Mouse (Mus musculus): ENCODE results near the gene C330007P06Rik. TPM values are rescaled to one million over a fixed set of nuclear protein-coding genes. Genes with fewer than 3 reads are reported as not detected.

Gene C330007P06Rik
- polyA plus RNA-seq, 1 experiment from 2014 or later, result 38.1 TPM

DNA sequence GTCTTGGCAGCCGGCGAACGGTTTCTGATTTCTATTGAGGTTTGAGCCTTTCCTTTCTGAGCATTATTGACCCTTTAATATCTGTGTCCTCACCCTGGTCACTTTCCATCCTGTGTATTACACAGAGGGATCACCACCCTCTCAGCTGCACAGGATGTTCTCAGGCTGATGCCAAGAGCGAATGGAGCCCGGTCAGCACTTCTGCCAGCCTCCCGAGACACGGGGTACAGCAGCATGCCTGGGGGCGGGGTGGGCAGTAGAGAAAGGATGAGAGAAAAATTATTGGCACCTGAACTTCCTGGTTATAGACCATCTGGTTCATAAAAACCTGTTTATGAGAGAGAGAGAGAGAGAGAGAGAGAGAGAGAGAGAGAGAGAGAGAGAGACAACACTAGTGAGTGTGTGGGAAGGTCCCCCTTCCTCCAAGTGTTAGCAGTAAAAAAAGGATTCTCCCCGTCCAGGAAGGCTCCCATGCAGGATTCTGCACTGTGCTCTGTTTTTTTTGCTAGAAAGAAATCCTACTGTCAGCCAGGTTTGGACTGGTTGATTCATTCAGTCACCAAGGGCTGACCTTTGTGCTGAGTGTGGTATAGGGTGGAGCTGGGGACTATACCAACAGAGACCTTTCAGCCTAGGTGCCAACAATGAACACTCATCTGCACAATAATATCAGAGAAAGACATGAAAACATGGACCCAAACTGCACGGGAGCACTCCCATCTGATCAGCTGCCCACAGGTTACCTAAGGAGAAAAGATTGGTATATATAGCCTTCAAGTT lies 49.8 kb downstream of the C330007P06Rik start:
- H3K36me3 ChIP-seq (ENCODE audit: control insufficient read depth, insufficient read depth, low read length), result no peaks in the 10 kb centered on the region
- H3K9me3 ChIP-seq (ENCODE audit: control insufficient read depth, low read length), result no peaks in the 10 kb centered on the region
- H3K9ac ChIP-seq (ENCODE audit: low read depth, low read length), result no peak overlapping the region
- H3K27ac ChIP-seq (ENCODE audit: low read depth, low read length), result no peak overlapping the region
- no peak overlapping the region for H3K4me2 ChIP-seq (replicated peaks; ENCODE audit: low read depth, low read length)
- WGBS, result 82% methylated on average over 10 of the region's 10 CpGs
- ATAC-seq (ENCODE audit: low FRiP score, low TSS enrichment), result no peak
- no peaks in the 10 kb centered on the region for H3K4me1 ChIP-seq (ENCODE audit: control insufficient read depth, insufficient read depth, low read length)
- H3K4me3 ChIP-seq (ENCODE audit: low read length), result no peak overlapping the region
- no peaks in the 10 kb centered on the region for H3K27me3 ChIP-seq (ENCODE audit: control insufficient read depth, insufficient read depth, low read length)

DNA sequence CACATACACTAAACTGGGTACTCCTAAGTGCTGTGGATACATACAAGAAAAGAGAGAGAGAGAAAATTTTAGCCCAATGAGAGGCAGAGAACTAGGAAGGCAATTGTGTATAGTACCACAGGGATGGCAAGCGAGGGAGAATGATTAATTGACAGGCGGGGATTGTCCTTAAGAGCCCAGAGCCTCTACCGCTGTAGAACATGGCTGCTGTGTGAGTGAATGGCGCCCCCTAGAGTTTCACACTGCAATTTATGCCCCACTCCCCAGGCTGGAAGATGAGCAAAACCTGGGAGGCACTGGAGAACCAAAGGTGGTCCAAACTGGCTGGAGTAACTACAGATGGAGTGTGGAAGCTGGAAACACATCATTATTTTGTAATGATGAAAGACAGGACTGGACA lies 53.7 kb downstream of the C330007P06Rik start:
- no peaks in the 10 kb centered on the region for H3K36me3 ChIP-seq (ENCODE audit: control insufficient read depth, insufficient read depth, low read length)
- no peak overlapping the region for H3K27ac ChIP-seq (ENCODE audit: low read depth, low read length)
- no peaks in the 10 kb centered on the region for H3K27me3 ChIP-seq (ENCODE audit: control insufficient read depth, insufficient read depth, low read length)
- no peak overlapping the region for H3K4me2 ChIP-seq (replicated peaks; ENCODE audit: low read depth, low read length)
- ATAC-seq (ENCODE audit: low FRiP score, low TSS enrichment), result peak; percentile 50; the same call in 1 of the 2 replicates
- H3K9me3 ChIP-seq (ENCODE audit: control insufficient read depth, low read length), result no peaks in the 10 kb centered on the region
- no peak overlapping the region for H3K9ac ChIP-seq (ENCODE audit: low read depth, low read length)
- no peaks in the 10 kb centered on the region for H3K4me1 ChIP-seq (ENCODE audit: control insufficient read depth, insufficient read depth, low read length)
- H3K4me3 ChIP-seq (ENCODE audit: low read length), result no peak overlapping the region
- 15% methylated on average over 4 of the region's 4 CpGs for WGBS

DNA sequence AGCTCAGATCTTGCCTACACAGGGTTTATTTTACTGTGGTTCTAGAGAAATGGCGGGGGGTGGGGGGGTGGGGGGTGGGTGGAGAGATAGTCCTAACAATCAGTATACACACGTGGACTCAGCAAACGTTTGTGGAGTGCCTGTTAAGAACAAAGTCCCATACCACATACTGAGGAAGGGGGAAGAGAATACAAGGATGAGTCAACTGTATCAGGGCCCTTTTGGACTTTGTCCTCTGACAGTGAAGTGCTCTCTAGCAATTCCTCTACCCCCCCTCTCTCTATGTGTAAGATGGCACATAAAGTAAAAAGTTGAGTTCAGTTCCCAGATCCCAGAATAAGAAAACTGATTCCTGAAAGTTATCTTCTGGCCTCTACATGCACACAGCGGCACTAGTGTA lies 54.3 kb downstream of the C330007P06Rik start:
- Histone ChIP-seq H3K27ac (ENCODE audit: low read depth, low read length) (no peak overlapping the region), H3K27me3 (ENCODE audit: control insufficient read depth, insufficient read depth, low read length) (no peaks in the 10 kb centered on the region), H3K36me3 (ENCODE audit: control insufficient read depth, insufficient read depth, low read length) (no peaks in the 10 kb centered on the region), H3K4me1 (ENCODE audit: control insufficient read depth, insufficient read depth, low read length) (no peaks in the 10 kb centered on the region), H3K9ac (ENCODE audit: low read depth, low read length) (no peak overlapping the region), H3K9me3 (ENCODE audit: control insufficient read depth, low read length) (no peaks in the 10 kb centered on the region), H3K4me2 (replicated peaks; ENCODE audit: low read depth, low read length) (no peak overlapping the region), H3K4me3 (ENCODE audit: low read length) (no peak overlapping the region)
- ATAC-seq (ENCODE audit: low FRiP score, low TSS enrichment), result no peak
- WGBS, result 69% methylated on average over 4 of the region's 4 CpGs

DNA sequence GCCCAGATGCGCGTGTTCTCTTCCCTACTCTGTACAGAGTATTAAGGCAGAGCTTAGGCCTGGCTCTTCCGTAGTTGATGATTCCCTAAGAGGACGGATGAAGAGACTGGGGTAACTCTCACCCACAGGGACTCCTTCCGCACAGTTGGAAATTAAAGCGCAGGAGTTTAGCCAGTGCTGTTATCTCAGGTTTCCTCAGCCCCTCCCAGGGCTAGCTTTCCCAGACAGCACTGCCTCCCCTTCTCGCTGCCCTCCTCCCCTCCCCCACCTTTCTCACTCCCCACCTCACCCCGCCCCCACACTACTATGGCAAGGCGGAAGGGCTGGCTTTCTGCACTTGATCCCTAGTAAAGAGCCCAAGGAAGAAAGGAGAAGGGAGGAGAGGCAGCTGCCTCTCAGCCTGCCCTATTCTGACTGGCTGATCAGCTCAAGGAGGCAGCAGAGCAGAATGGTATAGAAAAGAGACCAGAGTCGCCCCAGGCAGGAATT lies 56.9 kb downstream of the C330007P06Rik start:
- Histone ChIP-seq H3K4me1 (ENCODE audit: control insufficient read depth, insufficient read depth, low read length) (no peaks in the 10 kb centered on the region), H3K9ac (ENCODE audit: low read depth, low read length) (peak overlapping the region; percentile 4; the same call in 1 of the 2 replicates), H3K36me3 (ENCODE audit: control insufficient read depth, insufficient read depth, low read length) (no peaks in the 10 kb centered on the region), H3K27me3 (ENCODE audit: control insufficient read depth, insufficient read depth, low read length) (no peaks in the 10 kb centered on the region), H3K9me3 (ENCODE audit: control insufficient read depth, low read length) (no peaks in the 10 kb centered on the region), H3K4me2 (replicated peaks; ENCODE audit: low read depth, low read length) (peak overlapping the region; percentile 37), H3K4me3 (ENCODE audit: low read length) (peak overlapping the region; percentile 13; the same call in 1 of the 2 replicates), H3K27ac (ENCODE audit: low read depth, low read length) (peak overlapping the region; percentile 85)
- 15% methylated on average over 9 of the region's 10 CpGs for whole genome bisulfite sequencing
- peak; percentile 88 for ATAC-seq (ENCODE audit: low FRiP score, low TSS enrichment)

DNA sequence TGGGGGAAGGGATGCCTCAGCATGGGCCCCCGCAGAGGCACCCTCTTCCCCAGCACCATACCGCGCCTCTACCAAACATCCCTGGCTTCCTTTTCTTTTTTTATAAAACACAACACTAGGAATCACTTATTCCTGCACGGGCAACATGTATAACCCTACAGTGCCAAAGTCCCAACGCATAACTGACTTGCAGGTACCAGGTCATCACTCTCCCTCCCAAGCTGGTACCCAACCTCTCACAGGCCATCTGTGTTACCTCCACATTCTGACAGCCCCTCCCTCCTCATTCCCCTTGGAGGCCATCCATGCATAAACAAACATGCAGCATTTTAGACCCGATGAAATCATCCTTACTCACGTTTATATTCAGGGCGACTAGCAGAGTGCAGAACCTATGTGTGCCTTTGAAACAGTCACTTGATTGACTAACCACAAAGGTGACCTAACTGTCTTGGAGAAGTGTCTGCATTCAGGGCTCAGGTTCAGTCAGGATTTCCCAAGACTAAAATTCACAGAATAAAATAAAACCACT lies 57.5 kb downstream of the C330007P06Rik start:
- Histone ChIP-seq H3K27ac (ENCODE audit: low read depth, low read length) (peak overlapping the region; percentile 85; the same call in 1 of the 2 replicates), H3K4me1 (ENCODE audit: control insufficient read depth, insufficient read depth, low read length) (no peaks in the 10 kb centered on the region), H3K4me2 (replicated peaks; ENCODE audit: low read depth, low read length) (peak overlapping the region; percentile 37; the same call in 1 of the 2 replicates), H3K4me3 (ENCODE audit: low read length) (no peak overlapping the region), H3K9ac (ENCODE audit: low read depth, low read length) (no peak overlapping the region), H3K27me3 (ENCODE audit: control insufficient read depth, insufficient read depth, low read length) (no peaks in the 10 kb centered on the region), H3K36me3 (ENCODE audit: control insufficient read depth, insufficient read depth, low read length) (no peaks in the 10 kb centered on the region), H3K9me3 (ENCODE audit: control insufficient read depth, low read length) (no peaks in the 10 kb centered on the region)
- 43% methylated on average over 8 of the region's 8 CpGs for WGBS
- ATAC-seq (ENCODE audit: low FRiP score, low TSS enrichment), result peak; percentile 25; the same call in 1 of the 2 replicates

DNA sequence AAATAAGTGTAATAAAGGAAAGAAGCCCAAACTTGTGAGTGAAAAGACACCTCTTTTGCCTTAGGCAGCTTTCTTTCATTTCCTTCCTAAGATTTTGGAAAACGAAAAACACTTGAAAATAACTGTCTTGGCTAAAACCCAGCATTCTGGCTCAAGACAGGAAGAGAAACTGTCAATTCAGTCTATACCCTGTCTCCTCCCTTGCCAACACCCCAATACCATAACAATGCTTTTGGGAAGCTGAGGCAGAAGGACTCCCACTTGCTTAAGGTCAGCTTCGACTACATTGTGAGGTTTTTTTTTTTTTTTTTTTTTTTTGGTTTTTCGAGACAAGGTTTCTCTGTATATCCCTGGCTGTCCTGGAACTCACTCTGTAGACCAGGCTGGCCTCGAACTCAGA lies 58.5 kb downstream of the C330007P06Rik start:
- no peaks in the 10 kb centered on the region for H3K9me3 ChIP-seq (ENCODE audit: control insufficient read depth, low read length)
- 78% methylated on average over 3 of the region's 4 CpGs for WGBS
- H3K27ac ChIP-seq (ENCODE audit: low read depth, low read length), result no peak overlapping the region

DNA sequence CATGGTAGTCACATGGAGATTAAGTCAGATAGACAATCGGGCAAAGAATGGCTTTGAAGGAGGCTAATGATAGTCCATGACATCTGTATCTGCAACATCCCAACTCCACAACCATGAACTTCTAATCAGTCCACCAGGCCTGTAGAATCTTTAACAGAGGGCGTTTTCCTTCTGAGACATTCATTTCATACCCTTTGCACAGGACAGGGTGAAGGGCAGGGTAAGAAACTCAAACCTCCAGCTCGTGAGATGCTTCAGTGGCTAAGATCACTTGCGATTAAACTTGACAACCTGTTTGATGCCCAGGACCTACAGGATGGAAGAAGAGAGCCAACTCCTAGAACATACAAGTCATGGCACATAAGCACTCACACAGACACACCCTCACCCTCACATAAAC lies 58.9 kb downstream of the C330007P06Rik start:
- Histone ChIP-seq H3K4me3 (ENCODE audit: low read length) (no peak overlapping the region), H3K36me3 (ENCODE audit: control insufficient read depth, insufficient read depth, low read length) (no peaks in the 10 kb centered on the region), H3K27me3 (ENCODE audit: control insufficient read depth, insufficient read depth, low read length) (no peaks in the 10 kb centered on the region), H3K4me2 (replicated peaks; ENCODE audit: low read depth, low read length) (no peak overlapping the region), H3K9ac (ENCODE audit: low read depth, low read length) (no peak overlapping the region), H3K9me3 (ENCODE audit: control insufficient read depth, low read length) (no peaks in the 10 kb centered on the region), H3K27ac (ENCODE audit: low read depth, low read length) (no peak overlapping the region), H3K4me1 (ENCODE audit: control insufficient read depth, insufficient read depth, low read length) (no peaks in the 10 kb centered on the region)
- 68% methylated on average over 4 of the region's 4 CpGs for WGBS
- ATAC-seq (ENCODE audit: low FRiP score, low TSS enrichment), result no peak

More for the DNA sequence above, 58.5 kb downstream of the C330007P06Rik start:
- H3K36me3 ChIP-seq (ENCODE audit: control insufficient read depth, insufficient read depth, low read length), result no peaks in the 10 kb centered on the region
- no peak overlapping the region for H3K4me3 ChIP-seq (ENCODE audit: low read length)
- no peaks in the 10 kb centered on the region for H3K27me3 ChIP-seq (ENCODE audit: control insufficient read depth, insufficient read depth, low read length)
- no peak overlapping the region for H3K4me2 ChIP-seq (replicated peaks; ENCODE audit: low read depth, low read length)
- ATAC-seq (ENCODE audit: low FRiP score, low TSS enrichment), result no peak
- no peak overlapping the region for H3K9ac ChIP-seq (ENCODE audit: low read depth, low read length)
- no peaks in the 10 kb centered on the region for H3K4me1 ChIP-seq (ENCODE audit: control insufficient read depth, insufficient read depth, low read length)

DNA sequence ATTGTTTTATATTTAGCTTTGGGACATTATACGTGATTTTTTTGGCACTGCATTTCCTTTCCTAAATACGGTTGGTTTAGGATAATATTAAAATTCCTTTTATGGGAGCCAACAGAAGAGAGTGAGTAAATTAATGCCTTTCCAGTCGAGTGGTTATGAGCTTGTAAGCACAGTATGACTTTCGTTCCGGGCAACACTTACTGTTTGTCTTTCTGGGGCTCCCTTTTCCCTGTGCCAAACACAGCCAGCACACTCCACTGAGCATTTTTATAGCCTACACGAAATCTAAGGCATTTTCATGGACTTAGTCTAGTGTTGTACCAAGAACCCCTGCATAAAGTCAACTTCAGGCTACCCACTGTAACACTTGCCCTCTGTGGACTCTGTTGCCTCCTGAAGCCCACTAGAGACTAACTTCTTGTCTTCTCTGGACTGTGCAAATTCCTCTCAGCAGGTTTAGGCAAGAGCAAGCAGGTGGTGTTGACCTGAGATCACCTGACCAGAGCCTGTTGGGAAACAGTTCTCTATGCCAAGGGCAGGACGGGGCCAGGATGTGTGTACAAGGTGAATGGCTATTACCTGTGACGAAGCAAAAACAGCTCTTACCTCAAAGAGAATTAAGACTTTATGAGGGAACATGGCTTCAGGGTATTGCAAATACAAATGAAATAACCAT lies 59.6 kb downstream of the C330007P06Rik start:
- H3K4me1 ChIP-seq (ENCODE audit: control insufficient read depth, insufficient read depth, low read length), result no peaks in the 10 kb centered on the region
- 70% methylated on average over 8 of the region's 8 CpGs for WGBS
- no peak overlapping the region for H3K4me3 ChIP-seq (ENCODE audit: low read length)
- H3K27ac ChIP-seq (ENCODE audit: low read depth, low read length), result no peak overlapping the region; the same call in 1 of the 2 replicates
- no peaks in the 10 kb centered on the region for H3K9me3 ChIP-seq (ENCODE audit: control insufficient read depth, low read length)
- no peak overlapping the region for H3K4me2 ChIP-seq (replicated peaks; ENCODE audit: low read depth, low read length)
- no peaks in the 10 kb centered on the region for H3K27me3 ChIP-seq (ENCODE audit: control insufficient read depth, insufficient read depth, low read length)
- H3K9ac ChIP-seq (ENCODE audit: low read depth, low read length), result no peak overlapping the region
- no peaks in the 10 kb centered on the region for H3K36me3 ChIP-seq (ENCODE audit: control insufficient read depth, insufficient read depth, low read length)
- ATAC-seq (ENCODE audit: low FRiP score, low TSS enrichment), result no peak

DNA sequence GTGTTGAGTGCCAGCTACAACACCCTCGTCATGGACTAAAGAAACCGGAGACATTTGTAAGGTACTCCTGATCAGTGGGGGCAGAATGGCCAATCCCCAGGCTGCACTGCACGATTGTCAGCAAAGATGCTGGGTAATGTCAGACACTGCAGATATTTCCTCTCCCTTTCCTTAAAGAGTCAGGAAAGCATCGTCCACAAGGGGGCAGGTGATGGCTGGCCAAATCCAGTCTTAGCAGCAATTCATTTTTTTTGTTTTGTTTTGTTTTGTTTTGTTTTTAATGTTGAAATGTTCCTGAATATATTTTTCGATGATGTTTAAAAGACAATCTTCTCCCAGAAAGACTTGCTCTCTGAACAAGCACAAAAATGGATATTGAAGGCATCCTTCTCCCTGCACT lies 62.5 kb downstream of the C330007P06Rik start:
- 56% methylated on average over 5 of the region's 5 CpGs for WGBS
- Histone ChIP-seq H3K4me1 (ENCODE audit: control insufficient read depth, insufficient read depth, low read length) (no peaks in the 10 kb centered on the region), H3K9ac (ENCODE audit: low read depth, low read length) (no peak overlapping the region), H3K36me3 (ENCODE audit: control insufficient read depth, insufficient read depth, low read length) (no peaks in the 10 kb centered on the region), H3K9me3 (ENCODE audit: control insufficient read depth, low read length) (no peaks in the 10 kb centered on the region), H3K4me3 (ENCODE audit: low read length) (no peak overlapping the region), H3K27ac (ENCODE audit: low read depth, low read length) (no peak overlapping the region), H3K4me2 (replicated peaks; ENCODE audit: low read depth, low read length) (no peak overlapping the region), H3K27me3 (ENCODE audit: control insufficient read depth, insufficient read depth, low read length) (no peaks in the 10 kb centered on the region)
- ATAC-seq (ENCODE audit: low FRiP score, low TSS enrichment), result no peak

Data from kidney, embryonic 14.5 days (tissue).